Mouse (Mus musculus) testis, adult 10 weeks (tissue): ENCODE measurements around the gene Otop2. TPM values are rescaled to one million over a fixed set of nuclear protein-coding genes. Genes with fewer than 3 reads are reported as not detected.

ENCODE experiments used
- polyA plus RNA-seq: library from polyadenylated mRNA; stranded (reverse); fragments of 350-450 nt; fragmentation: Illumina TruSeq; extraction: RNeasy Lipid Tissue Mini Kit (QIAGEN cat#74804); gene quantifications from one replicate; pipeline ENCODE4 v1.2.3, GENCODE M21; 2014; ENCODE audit warnings: low read depth, low replicate concordance

Otop2 gene
- polyA plus RNA-seq, result 0.53 TPM

DNA sequence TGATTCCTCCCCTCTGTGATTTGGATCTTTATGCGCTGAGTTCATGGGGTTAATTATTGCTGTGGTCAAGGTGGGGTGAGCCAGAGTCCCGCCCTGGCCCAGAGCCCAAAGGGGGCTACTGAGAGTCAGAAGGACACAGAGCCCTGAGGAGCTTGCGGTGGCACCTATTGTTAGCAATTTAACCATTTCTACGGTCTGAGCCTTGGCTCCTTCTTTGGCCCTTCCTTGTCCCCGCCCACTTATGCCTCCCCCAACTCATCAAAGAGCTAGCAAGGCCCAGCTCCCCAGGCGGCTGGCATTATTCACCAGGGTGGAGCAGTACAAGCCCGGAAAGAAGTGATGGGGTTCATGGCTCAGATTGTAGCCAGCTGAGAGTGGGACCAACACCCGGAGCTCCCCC lies at the start of gene Otop2:
Gene Otop2 (plus strand): TSS at position 301 of the 400 bp plus-strand sequence.

DNA sequence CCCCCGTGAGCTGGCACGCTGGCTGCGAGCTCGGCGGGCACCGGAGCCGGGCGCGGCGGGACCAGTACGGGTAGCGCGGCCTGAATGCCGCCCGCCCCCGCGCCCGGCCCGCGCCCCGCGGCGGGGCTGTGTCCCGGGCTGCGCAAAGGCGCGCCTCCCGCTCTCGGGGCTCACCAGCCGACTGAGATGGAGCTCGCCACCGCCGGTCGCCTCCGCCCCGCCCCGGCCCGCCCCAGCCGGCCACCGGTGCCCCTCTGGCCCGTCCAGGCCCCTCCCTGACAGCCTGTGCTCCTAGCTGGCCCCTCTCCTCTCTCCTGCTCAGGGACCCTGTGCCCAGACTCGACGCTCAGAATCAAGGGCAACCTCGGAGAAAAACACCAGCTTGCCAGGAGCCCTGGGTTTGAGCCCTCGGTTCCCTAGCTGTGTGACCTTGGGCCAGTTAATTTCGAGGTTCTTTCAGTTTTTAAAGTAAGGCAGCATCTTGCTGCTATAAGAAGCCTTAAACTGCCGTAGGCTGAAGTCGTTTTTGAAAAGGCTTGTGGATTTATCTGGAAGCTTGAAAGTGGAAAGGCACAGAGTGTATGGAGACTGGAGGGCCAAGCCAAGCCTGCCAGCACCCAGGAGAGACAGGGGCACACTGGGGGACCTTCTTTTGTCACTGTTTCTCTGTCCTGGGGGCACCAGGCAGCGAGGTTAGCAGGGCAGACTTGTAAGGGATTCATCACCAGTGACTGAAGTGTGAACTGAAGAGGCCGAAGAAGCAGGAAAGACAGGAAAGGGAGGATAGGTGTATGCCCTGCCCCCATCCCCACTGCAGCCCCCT lies 39.7 kb upstream of the Otop2 start, which contains the start of gene Grin2c:
Gene Grin2c (minus strand): TSS at position 183 of the 823 bp plus-strand sequence.

DNA sequence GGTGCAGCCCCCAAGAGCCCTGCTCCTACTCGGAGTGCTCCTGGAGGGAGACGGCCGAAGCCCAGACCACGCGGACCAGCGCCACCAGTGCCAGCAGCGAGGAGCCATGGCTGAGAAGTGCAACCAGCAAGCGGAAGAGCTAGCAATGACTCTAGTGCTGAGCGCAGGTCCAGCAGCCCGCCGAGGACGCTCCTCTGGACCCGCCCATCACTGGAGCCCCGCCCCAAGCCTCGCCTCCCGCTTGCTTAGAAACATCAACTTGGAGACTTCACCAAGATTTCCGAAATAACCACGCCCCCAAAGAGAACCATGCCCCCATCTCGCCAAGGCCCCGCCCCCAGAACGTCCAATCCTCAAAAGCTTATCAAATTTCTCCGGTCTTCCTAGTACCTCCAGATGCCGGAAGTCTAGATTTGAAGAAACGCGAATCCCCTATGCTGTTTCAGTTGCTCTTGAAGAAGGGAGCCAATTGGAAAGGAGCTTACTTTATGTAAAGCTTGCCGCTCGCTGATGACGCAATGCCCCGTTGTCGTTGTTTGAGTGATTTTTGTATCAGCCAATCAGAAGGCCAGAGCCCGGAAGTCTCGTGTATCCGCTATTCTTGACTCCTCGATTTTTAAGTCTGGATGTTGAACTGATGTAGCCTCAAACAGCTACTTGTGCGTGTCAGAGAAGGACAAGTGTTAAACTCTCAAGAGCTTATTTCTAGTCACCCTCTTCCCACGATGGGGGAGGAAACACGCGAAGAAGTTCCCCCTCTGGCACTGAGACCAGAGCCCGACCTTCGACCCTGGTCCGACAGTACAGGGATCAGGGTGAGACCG lies 30.0 kb upstream of the Otop2 start, which contains the start of gene Fdxr:
Gene Fdxr (minus strand): TSS at position 271 of the 824 bp plus-strand sequence.

DNA sequence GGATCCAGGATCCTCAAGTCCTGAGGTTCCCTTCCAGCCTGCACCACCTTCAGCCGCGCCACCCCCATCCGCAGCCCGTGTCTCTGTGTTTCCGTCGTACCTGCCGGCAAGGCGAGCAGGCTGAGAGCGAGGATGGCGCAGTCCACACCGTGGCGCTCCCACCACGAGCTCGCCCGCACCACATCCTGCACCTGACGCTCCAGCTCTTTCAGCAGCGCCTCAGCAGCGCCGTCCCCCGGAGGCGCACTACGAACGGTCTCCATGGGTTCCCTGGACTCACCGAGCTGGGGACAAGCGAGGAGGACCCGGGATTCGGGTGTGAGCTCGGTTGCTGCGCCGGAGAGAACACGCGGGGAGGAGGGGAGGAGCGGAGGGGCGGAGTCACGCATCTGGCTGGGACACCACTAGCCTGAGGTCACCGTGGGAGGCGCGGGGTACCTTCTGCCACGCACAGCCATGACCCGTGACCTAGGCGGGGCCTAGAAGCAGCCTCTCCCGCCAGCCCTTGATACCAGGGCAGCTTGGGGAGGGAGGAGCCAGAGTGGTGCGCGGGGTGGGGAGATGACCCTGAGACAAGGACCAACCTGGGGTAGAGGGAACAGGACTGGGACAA lies 9.6 kb upstream of the Otop2 start, which contains the start of gene Fads6:
Gene Fads6 (minus strand): TSS at position 450 of the 613 bp plus-strand sequence.

DNA sequence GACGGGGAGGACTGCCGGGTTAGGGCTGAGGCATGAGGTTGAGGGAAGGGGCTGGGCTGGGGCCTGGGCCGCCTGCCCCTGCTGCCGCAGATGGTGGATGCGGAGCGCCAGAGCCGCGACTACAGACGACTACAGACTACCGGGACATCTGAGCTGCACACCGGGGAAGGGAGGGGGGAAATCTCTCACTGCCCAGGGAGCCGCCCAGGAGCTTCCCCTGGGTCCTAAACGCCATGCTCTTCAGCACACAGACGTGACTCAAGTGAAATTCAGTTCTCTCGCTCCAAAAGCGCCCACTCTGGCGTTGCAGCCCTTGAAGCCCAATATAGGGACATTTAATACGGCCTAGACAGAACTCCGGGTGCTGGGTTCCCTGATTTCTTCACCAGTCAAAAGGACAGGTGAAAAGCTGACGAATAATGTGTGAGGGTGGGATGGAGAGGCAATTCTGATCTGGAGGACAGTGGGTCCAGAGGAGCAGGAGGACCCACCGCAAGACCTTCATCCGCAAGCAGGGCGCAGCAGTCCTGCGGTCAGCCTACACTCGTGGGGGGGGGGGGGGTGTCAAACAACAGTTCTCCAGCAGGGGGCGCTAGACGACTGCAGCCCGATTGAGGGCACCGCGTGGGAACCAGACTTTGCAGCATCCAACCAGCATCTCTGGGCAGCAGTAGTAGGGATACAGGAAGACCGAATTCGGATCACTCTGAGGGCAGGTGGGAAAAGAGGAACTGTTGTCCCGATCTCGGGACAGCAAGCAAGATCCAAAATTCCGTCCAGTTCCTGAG lies 15.1 kb downstream of the Otop2 start, which contains the start of gene Ush1g:
Gene Ush1g (minus strand): TSS at position 136 of the 788 bp plus-strand sequence.

DNA sequence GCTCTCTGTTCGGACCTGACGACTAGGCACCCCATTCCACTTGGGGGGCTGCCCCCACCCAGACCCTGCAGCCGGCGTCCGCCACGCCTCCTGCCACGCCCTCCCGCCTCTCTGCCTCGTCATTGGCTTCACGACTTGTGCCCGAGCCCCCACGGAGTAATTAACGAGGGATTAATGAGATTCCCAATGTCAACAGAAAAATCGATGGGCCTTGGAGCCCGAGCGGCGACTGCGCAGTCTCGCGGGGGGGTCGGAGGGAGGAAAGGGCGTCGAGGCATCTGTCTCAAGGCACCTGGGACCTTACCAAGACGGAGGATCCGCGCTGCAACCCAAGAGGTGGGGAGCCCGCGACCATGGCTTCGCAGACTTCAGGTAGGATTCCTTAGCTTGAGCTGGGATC lies 27.6 kb downstream of the Otop2 start, which contains the start of gene Otop3:
Gene Otop3 (plus strand): TSS at position 201 of the 400 bp plus-strand sequence.

DNA sequence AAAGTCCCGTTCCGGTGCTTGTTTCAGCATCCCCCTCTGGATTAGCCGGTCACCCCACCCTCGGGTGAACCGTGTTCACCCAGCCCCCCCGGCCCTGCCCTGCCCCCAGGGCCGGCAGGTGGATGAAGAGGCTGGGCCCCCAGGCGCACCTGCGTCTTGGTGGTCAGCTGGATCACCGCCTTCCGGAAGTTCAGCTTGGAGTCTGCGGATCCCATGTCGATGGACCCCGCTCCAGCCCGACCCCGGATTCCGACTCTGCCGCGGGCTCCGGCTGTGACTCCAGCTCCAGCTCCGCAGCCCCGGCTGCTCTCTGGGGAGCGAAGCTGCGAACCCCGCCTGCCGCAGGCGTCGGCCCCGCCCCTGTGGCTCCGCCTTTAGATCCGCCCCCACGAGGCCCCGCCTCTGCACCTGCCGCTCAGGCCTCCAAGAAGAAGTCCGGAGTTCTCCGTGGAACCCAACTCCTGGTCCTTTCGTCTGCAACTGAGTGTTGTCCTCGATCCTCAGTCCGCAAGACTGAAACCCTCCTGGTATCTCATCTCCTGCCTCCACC lies 60.5 kb downstream of the Otop2 start, which contains the start of gene Hid1:
Gene Hid1 (minus strand): TSS at position 362 of the 550 bp plus-strand sequence.

Other genes starting within 250 kb of the Otop2 start
- gene Cd300e, start 245.0 kb upstream of the Otop2 start, polyA plus RNA-seq, result not detected
- not detected for gene Rab37, start 215.7 kb upstream of the Otop2 start, polyA plus RNA-seq
- gene Cd300lf, start 173.2 kb upstream of the Otop2 start, polyA plus RNA-seq, result not detected
- 5.1 TPM for gene Slc9a3r1, start 143.8 kb upstream of the Otop2 start, polyA plus RNA-seq
- gene Tmem104, start 119.7 kb upstream of the Otop2 start, polyA plus RNA-seq, result 0.13 TPM
- 7.1 TPM for gene Nat9, start 119.3 kb upstream of the Otop2 start, polyA plus RNA-seq
- 0.04 TPM for gene Grin2c, start 39.9 kb upstream of the Otop2 start, polyA plus RNA-seq
- 5.7 TPM for gene Fdxr, start 30.1 kb upstream of the Otop2 start, polyA plus RNA-seq
- 3.2 TPM for gene Fads6, start 9.5 kb upstream of the Otop2 start, polyA plus RNA-seq
- 0.28 TPM for gene Ush1g, start 14.9 kb downstream of the Otop2 start, polyA plus RNA-seq
- not detected for gene Otop3, start 27.6 kb downstream of the Otop2 start, polyA plus RNA-seq
- gene Hid1, start 60.6 kb downstream of the Otop2 start, polyA plus RNA-seq, result not detected
- 0.29 TPM for gene Cdr2l, start 74.8 kb downstream of the Otop2 start, polyA plus RNA-seq
- gene Mrpl58, start 96.6 kb downstream of the Otop2 start, polyA plus RNA-seq, result 6.3 TPM
- 319 TPM for gene Atp5h, start 112.8 kb downstream of the Otop2 start, polyA plus RNA-seq
- 9.7 TPM for gene Kctd2, start 113.0 kb downstream of the Otop2 start, polyA plus RNA-seq
- 17.4 TPM for gene Trim80, start 133.4 kb downstream of the Otop2 start, polyA plus RNA-seq
- gene Slc16a5, start 155.3 kb downstream of the Otop2 start, polyA plus RNA-seq, result 0.52 TPM
- 0.41 TPM for gene Armc7, start 168.5 kb downstream of the Otop2 start, polyA plus RNA-seq
- gene Nt5c, start 184.7 kb downstream of the Otop2 start, polyA plus RNA-seq, result 2.5 TPM
- 114 TPM for gene Jpt1, start 207.2 kb downstream of the Otop2 start, polyA plus RNA-seq
- gene Sumo2, start 229.1 kb downstream of the Otop2 start, polyA plus RNA-seq, result 627 TPM